Mouse (Mus musculus) E14TG2a.4 (cell line): ENCODE measurements around the gene Ntmt1.

Source experiments
- H3K27me3 ChIP-seq: 2 replicates; pipeline ENCODE4 v1.6.1; 2014; ENCODE audit warnings: low read length, control low read depth; ENCODE audit not compliant: insufficient read depth
- H3K36me3 ChIP-seq: 2 replicates; pipeline ENCODE4 v1.6.1; 2014; ENCODE audit warnings: low read length, control low read depth; ENCODE audit not compliant: insufficient read depth
- H3K4me1 ChIP-seq: replicated peaks from 2 replicates; pipeline ENCODE4 v1.6.1; 2014; ENCODE audit warnings: low read depth, low read length, control low read depth
- H3K4me3 ChIP-seq: replicated peaks from 2 replicates; pipeline ENCODE4 v1.5.1; 2014; ENCODE audit warnings: mild to moderate bottlenecking, low read length
- H3K9me3 ChIP-seq: 2 replicates; pipeline ENCODE4 v1.6.1; 2014; ENCODE audit warnings: low read length, control low read depth
- CTCF ChIP-seq: conservative IDR thresholded peaks from 2 replicates; pipeline ENCODE4 v1.5.1; 2014; ENCODE audit warnings: low read length
- NANOG ChIP-seq: IDR thresholded peaks from 2 replicates; pipeline ENCODE4 v1.6.1; 2014; ENCODE audit warnings: borderline replicate concordance, low read length, mixed read lengths
- POU5F1 ChIP-seq: IDR thresholded peaks from 2 replicates; pipeline ENCODE4 v1.6.1; 2014; ENCODE audit warnings: low read length, borderline replicate concordance

Ntmt1 gene

GRCm38 (mm10) chr2:30836238-30836990 lies 28.8 kb downstream of the Ntmt1 start:
- H3K36me3 ChIP-seq: no peaks in the 10 kb centered on the region
- H3K27me3 ChIP-seq: peaks cover 39% of the 10 kb centered on the region
- H3K4me1 ChIP-seq: peaks cover 33% of the 10 kb centered on the region
- H3K9me3 ChIP-seq: no peaks in the 10 kb centered on the region
- no peak for TF ChIP-seq POU5F1
- no peak for TF ChIP-seq CTCF
- TF ChIP-seq NANOG: 0 out of 2 replicates have a peak, but pooled peaks have one; percentile 31
- peak overlapping the region; percentile 24; the same call in 1 of the 2 replicates for H3K4me3 ChIP-seq

DNA sequence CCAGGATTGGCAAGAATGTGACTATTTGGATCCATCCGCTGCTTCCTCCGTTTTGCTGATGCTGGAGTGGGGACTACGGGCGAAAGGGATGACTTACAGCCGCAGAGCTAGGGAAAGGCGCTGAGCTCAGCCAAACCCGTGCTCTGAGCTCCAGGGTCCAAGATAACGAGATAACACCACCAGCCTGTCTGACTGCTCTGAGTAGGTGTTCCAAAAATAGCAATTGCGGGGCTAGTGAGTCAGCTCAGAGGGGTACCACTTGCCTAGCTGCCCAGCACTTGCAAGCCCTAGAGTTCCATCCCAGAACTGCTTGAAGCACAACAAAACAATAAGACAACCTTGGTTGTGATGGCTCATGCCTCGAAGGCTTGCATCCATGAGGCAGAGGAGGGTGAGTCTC lies 35.0 kb downstream of the Ntmt1 start:
- H3K9me3 ChIP-seq: no peaks in the 10 kb centered on the region
- no peak overlapping the region for H3K4me3 ChIP-seq
- TF ChIP-seq NANOG (no peak), CTCF (no peak), POU5F1 (no peak)
- H3K4me1 ChIP-seq: peaks cover 35% of the 10 kb centered on the region
- no peaks in the 10 kb centered on the region for H3K36me3 ChIP-seq
- peaks cover 64% of the 10 kb centered on the region for H3K27me3 ChIP-seq

DNA sequence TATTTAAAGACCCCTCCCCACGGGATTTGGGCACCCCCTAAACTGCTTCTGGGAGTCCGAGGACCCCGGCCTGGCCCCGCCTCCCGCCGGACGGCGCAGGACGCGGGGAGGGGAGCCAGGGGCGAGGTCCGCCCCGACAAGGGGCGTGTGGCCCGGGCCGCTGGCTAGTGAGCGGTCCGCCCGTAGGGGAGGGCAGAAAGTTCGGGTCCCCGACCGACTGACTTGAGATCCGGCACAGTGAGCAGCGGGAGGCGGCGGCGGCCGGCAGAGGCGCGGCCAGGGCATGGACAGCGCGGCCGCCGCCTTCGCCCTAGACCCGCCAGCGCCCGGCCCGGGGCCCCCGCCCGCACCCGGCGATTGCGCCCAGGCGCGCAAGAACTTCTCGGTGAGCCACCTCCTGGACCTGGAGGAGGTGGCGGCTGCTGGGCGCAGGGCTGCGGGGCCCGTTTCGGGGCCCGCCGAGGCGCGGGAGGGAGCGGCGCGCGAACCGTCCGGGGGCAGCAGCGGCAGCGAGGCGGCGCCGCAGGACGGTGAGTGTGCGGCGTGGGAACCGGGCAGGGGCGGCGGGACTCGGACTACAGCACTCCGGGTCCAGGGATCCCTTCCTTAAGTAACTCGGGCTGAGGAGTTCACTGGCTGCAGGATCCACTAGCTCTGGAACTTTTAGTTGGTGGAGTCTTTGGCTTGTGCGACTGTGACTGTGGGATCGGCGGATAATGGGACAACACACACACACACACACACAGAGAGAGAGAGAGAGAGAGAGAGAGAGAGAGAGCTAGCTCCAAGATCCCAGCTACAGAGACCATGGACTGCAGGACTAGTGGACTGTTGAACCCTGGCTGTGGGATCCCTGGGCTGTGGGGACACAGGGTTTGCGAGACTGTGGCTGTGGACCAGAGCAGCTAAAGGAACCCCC lies 37.8 kb downstream of the Ntmt1 start:
- no peak for TF ChIP-seq NANOG
- TF ChIP-seq CTCF: no peak
- TF ChIP-seq POU5F1: no peak
- H3K4me3 ChIP-seq: peak overlapping the region; percentile 82
- peaks cover 38% of the 10 kb centered on the region for H3K4me1 ChIP-seq
- H3K36me3 ChIP-seq: no peaks in the 10 kb centered on the region
- no peaks in the 10 kb centered on the region for H3K9me3 ChIP-seq
- peaks cover 67% of the 10 kb centered on the region for H3K27me3 ChIP-seq

DNA sequence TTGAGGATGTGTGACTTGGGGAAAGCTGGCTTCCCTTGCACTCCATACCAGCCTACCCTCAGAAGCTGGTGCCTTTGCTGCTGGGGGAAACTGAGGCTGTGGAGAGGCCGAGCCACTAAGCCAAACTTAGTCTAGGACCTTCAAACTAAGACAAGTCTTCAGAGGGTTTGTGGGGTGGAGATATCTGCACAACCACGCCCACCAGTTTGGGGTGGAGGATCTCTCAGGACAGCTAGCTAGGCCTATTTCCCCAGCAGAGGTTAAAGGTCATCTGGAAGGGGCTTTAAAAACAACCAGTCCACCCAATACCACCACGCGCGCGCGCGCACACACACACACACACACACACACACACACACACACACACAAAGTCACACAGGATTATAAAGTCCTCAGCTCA lies 38.6 kb downstream of the Ntmt1 start:
- Histone ChIP-seq H3K4me3 (peak overlapping the region; percentile 82), H3K4me1 (peaks cover 46% of the 10 kb centered on the region), H3K36me3 (no peaks in the 10 kb centered on the region), H3K9me3 (no peaks in the 10 kb centered on the region), H3K27me3 (peaks cover 74% of the 10 kb centered on the region)
- TF ChIP-seq CTCF (no peak), NANOG (no peak), POU5F1 (no peak)

GRCm38 (mm10) chr2:30846723-30847122 lies 39.1 kb downstream of the Ntmt1 start:
- no peak for TF ChIP-seq NANOG
- no peak for TF ChIP-seq CTCF
- TF ChIP-seq POU5F1: no peak
- Histone ChIP-seq H3K9me3 (no peaks in the 10 kb centered on the region), H3K4me3 (no peak overlapping the region), H3K36me3 (no peaks in the 10 kb centered on the region), H3K4me1 (peaks cover 51% of the 10 kb centered on the region), H3K27me3 (peaks cover 75% of the 10 kb centered on the region)

GRCm38 (mm10) chr2:30848184-30848583 lies 40.6 kb downstream of the Ntmt1 start:
- Histone ChIP-seq H3K27me3 (peaks cover 76% of the 10 kb centered on the region), H3K9me3 (no peaks in the 10 kb centered on the region), H3K36me3 (no peaks in the 10 kb centered on the region), H3K4me1 (peaks cover 58% of the 10 kb centered on the region), H3K4me3 (no peak overlapping the region)
- TF ChIP-seq CTCF: no peak
- TF ChIP-seq POU5F1: no peak
- no peak for TF ChIP-seq NANOG

GRCm38 (mm10) chr2:30850581-30850980 lies 43.0 kb downstream of the Ntmt1 start:
- TF ChIP-seq NANOG (no peak), CTCF (no peak), POU5F1 (no peak)
- Histone ChIP-seq H3K4me1 (peaks cover 64% of the 10 kb centered on the region), H3K4me3 (no peak overlapping the region), H3K9me3 (no peaks in the 10 kb centered on the region), H3K36me3 (no peaks in the 10 kb centered on the region), H3K27me3 (peaks cover 67% of the 10 kb centered on the region)

DNA sequence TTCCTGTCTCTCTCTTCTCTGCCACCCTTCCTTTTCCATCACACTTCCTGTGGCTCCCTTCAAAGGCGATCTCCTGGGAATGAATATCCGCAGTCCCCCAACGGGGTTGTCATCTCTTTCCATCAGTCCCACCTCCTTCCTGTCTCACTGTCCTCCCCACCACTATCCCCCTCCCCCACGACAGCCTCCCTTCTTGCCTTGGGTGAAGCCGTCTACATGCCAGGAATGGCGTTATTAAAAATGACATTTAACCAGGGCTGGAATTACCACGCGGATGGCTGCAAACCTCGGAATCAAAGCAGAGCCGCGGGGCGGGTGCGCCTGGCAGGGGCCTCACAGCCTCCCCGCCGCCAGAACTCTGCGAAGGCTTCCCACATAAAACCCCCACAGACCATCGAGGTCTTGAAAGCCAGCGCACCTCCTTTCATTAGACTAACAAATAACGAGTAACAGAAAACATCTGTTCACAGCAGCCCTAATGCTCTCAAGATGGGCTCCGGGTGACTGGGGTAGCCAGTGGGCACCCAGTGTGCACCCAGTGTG lies 45.2 kb downstream of the Ntmt1 start:
- TF ChIP-seq POU5F1 (no peak), NANOG (no peak), CTCF (no peak)
- peaks cover 51% of the 10 kb centered on the region for H3K4me1 ChIP-seq
- H3K36me3 ChIP-seq: no peaks in the 10 kb centered on the region
- H3K27me3 ChIP-seq: peaks cover 55% of the 10 kb centered on the region
- H3K4me3 ChIP-seq: peak overlapping the region; percentile 35
- no peaks in the 10 kb centered on the region for H3K9me3 ChIP-seq
